Mouse (Mus musculus) C2C12 (cell line): ENCODE measurements around the gene Fxyd6.

ENCODE experiments used
- CEBPB ChIP-seq: IDR thresholded peaks from one replicate; pipeline ENCODE4 v1.6.1; 2011; ENCODE audit warnings: low read depth, mild to moderate bottlenecking, control low read depth, moderate library complexity
- CTCF ChIP-seq: IDR thresholded peaks from one replicate; pipeline ENCODE4 v1.5.1; 2011; ENCODE audit not compliant: control insufficient read depth, insufficient read depth, insufficient read length
- FOSL1 ChIP-seq: IDR thresholded peaks from one replicate; pipeline ENCODE4 v1.8.0; 2011; ENCODE audit warnings: mild to moderate bottlenecking, low read length; ENCODE audit not compliant: poor library complexity, insufficient read depth, severe bottlenecking
- MAX ChIP-seq: IDR thresholded peaks from one replicate; pipeline ENCODE4 v1.6.1; 2011; ENCODE audit warnings: mild to moderate bottlenecking, control low read depth
- USF1 ChIP-seq: IDR thresholded peaks from one replicate; pipeline ENCODE4 v1.6.1; 2011; ENCODE audit warnings: low read depth, mild to moderate bottlenecking, control low read depth, moderate library complexity

- no peak for TF ChIP-seq MAX
- no peak for TF ChIP-seq CTCF
- TF ChIP-seq CEBPB = no peak
- TF ChIP-seq FOSL1 = no peak
- TF ChIP-seq USF1 = no peak
Observed at GRCm38 (mm10) chr9:45433119-45433518, 63.1 kb downstream of the Fxyd6 start.
